Mouse (Mus musculus) right cerebral cortex, adult 18-20 months (tissue): ENCODE measurements around the gene Scn1b.
A peak's percentile ranks its signal among the peaks of the same experiment; 100 is the strongest.

ENCODE experiments used
- DNase-seq: peaks from one replicate; pipeline ENCODE4 v3.0.0; 2022; ENCODE audit warnings: mixed read lengths

The Scn1b gene

DNA sequence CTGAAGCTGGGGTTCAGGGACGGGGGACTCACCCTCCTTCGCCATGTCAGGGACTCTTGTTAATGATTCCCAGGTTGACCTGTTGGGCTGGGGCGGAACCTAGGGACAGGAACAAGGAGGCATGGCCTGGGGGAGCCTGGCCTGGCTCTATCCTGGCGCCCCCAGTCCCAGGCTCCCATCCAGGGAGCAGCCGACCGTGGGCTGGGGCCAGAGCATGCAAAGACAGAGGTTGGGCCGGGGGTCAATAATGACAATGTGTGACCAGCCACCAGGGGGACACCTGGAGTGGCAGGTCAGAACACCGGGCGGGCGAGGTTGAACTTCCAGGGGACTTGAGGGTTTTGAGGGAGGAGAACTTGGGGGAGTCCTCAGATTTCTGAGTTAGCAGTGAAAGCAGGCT, 12.2 kb downstream of the Scn1b start:
- no peak for DNase-seq

DNA sequence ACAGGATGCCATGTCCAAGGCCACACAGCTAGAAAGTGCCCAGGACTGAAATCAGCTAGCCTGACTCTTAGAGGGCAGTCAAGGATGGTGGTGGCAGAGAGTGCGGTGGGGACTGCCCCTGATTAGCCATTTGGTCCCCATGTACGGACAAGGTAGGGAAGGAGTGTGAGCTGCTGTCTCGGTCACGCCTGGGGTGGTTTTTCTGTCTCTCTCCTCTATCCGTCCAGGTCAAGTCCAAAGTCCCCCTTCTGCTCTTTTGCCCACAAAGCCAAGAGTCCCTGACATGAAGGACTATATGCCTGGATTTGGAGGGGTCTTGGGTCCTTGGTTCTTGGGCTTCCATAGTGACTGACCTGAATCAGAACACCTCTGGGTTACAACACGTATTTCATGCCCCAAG, 13.0 kb downstream of the Scn1b start:
- DNase-seq = no peak

DNA sequence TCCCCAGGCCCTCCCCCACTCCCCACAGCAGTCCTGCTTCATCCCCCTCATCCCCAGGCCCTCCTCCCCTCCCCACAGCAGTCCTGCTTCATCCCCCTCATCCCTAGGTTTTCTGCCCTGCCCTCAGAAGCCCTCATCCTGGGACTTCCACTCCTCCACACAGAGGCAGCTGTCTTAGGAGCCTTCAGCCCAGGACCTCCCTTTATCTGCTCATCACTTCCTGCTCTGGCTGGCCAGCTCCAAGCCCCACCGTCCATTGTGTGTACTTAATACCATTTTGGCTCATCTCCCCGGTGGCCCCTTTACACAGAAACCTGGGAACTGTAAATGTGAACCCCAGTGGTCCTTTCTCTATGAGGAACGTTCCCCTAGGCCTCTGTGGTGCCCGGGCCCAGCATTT, 14.8 kb downstream of the Scn1b start:
- no peak for DNase-seq

DNA sequence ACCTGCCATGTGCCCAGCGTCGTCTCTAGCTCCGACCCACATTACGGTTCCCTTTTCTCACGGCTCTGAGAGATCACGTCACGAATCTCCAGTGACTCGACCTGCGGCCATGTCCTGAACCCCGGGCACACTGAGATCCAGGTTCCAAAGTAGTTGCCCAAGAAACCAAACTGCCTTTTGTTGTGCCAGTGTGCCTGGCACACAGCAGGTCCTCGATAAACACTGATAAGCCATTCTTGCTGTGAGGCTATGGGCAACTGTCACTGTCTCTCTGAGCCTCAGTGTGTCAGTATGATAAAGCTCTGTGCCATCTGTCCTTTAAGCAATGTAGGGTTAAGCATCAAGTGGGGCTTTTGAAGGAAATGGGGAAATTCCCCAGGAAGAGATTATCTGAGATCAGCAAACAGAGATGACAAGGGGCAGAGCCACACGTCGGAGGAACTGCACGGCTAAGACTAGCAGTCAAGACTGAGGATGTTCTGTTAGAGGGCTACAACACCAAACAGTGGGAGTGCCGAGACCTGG, 15.9 kb downstream of the Scn1b start:
- no peak for DNase-seq

DNA sequence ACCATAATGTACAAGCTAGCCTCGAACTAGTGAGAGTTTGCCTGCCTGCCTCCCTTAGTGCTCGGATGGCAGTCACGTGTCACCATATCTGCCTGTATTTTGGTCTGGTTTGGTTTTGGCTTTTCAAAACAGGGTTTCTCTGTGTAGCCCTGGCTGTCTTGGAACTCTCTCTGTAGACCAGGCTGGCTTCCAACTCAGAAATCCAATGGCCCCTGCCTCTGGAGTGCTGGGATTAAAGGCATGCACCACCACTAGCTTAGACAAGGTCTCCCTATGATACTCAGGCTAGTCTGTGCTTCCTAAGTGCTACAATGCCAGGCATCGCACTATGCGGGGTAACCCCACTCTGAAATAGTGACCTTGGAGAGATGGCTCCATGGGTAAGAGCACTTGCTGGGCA, 17.0 kb downstream of the Scn1b start:
- DNase-seq = no peak

DNA sequence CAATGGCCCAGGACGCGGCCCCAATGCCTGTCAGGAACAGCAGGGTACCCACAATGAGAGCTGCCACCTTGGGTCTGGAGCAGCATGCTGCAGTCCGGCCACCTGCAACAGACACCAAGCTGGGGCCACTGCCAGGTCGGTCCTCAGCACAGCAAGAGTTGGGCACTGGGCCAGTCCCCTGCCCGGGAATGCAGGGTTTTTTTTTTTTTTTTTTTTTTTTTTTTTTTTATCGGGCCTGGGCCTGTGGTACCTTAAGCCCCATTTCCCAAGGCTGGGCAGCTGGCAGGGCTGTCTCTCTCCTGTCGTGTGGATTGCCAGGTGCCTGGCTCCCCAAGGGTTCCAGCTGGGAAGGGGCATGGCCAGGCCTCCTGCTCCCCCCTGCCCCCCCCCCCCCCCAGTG, 17.7 kb downstream of the Scn1b start:
- no peak for DNase-seq

DNA sequence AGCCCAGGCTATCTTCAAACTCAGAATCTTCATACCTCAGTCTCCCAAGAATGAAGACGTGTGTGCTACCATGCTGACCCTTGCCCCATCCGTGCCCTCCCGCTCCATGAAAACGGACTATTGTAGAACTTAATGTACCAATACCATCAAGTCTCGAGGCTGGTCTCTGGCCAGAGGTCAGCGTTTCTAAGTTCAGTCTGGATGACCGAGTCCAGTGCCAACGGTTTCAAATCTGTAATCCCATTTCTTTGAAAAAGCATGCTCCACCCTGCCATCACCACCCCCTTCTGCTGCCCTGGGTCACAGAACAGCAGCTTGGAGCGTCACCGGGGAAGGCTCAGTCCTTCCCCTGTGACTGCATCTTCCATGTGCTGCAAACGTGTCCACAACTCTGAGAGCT, 19.0 kb downstream of the Scn1b start:
- no peak for DNase-seq

DNA sequence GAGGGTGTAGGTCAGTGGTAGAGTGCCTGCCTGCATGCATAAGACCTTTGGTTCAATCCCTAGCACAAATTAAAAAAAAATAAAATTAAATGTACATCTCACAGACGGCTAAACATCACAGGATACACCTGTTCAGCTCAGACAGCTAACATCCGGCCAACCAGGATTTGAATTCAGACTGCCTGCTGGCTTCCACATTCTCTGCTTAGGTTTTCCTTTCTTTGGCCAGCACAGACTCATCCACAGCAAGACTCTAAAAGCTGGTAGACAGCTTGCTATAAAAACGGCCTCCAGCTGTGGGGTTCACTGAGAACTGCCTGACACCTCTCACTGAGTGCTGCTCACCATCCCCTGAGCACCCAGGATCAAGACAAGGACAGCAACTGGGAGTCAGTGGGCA, 20.6 kb downstream of the Scn1b start:
- no peak for DNase-seq

DNA sequence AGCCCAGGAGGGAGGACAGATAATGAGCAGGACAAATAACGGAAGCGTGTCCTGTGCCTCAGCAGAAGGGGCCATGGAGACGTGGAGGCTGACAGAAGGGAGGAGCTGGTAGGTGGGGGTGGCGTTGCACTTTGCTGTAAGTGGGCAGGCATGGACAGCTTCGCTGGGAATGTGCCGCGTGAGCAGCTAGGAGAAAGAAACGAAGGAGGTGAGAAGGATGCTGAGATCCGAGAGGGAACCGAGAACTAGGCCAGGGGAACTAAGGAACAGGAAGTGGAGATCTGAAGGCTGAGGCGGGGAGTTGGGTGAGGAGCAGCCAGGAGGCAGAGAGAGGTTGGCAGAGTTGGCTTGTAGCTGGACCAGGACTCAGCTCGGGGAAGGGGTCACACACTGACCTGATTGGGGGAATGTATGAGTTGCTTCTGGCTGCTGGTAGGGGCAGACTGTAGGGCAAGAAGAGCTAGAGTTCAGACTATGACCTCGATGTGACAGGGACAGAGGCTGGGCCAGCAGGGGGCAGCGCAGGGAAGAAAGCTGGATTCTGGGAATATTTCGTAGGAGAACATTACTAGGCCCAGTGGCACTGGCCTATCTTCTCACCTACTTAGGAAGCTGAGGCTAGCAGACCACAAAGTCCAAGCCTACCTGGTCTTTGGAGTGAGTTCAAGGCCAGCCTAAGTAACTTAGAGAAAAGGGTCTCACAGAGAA, 21.6 kb downstream of the Scn1b start:
- peak; percentile 86 for DNase-seq

DNA sequence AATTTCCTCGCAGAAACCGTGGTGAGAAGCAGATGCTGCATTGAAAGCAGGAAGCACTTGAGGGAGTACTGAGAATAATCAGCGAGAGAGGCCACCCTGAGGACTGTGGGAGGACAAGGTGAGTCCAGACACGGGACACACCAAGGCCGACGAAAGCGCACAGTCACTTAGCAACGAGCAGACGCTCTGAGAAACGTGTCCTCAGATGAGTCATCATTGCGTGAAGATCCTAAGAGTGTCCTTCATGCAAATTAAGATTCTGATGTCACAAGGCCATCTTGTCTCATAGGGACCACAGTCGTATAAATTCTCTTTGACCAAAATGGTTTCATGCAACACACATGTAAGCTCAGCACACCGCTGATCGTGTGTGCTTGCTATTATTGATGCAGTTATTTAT, 26.0 kb downstream of the Scn1b start:
- DNase-seq = no peak

DNA sequence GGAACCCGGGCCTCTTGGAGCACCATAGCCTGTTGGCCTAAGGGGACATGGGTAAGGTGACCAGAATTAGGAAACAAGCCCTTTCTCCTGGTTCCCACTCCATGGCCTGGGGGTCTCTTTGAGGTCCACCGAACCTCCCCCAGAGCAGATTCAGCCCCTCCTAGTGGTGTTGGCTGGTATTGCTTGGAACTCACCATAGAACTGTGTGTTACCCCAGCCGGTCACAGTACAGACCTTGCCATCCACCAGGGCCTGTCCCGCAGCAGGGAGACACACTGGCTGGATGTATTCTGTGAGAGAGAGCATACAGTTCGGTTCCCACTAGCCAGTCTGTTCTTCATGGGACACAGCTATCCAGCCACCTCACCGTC, 27.2 kb downstream of the Scn1b start:
- no peak for DNase-seq

DNA sequence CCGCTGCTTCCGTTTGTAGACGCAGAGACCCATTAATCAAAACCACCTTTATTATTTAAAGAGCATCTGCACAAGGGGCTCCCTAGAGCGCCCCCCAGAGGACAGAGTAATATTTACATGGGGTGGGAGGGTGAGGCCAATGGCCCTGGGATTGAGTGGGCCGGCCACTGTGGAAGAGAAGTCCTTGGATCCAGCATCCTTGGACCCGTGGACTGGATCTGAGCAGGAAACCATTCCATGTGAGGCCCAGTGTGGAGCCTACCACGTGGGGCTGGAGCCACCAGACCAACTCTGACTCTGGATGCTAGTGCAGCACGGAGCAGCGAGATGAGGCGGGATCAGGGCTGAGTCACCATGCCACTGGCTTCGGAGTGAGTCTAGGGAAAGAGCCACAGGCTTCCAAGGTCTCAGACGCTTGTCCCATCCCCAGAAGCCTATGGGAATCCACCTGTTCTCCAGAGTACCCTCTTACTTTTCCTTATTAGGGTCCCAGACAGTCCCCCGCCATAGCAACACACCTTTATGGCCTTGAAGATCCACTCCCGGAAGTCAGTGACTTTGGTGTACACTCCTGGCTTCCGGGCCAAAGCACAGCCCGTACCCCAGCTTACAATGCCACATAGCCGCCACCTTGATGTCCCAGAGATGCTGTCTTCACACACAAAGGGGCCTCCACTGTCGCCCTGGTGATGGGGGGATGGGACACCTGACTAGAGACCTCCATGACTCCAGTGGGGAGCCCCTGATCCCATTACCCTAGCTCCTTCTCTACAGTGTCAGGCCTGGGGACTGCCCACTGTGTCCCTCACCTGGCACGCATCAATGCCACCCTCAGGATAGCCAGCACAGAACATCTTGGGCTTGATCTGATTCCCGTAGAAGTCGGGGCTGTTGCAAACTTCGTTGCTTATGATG, 27.8 kb downstream of the Scn1b start:
- no peak for DNase-seq

DNA sequence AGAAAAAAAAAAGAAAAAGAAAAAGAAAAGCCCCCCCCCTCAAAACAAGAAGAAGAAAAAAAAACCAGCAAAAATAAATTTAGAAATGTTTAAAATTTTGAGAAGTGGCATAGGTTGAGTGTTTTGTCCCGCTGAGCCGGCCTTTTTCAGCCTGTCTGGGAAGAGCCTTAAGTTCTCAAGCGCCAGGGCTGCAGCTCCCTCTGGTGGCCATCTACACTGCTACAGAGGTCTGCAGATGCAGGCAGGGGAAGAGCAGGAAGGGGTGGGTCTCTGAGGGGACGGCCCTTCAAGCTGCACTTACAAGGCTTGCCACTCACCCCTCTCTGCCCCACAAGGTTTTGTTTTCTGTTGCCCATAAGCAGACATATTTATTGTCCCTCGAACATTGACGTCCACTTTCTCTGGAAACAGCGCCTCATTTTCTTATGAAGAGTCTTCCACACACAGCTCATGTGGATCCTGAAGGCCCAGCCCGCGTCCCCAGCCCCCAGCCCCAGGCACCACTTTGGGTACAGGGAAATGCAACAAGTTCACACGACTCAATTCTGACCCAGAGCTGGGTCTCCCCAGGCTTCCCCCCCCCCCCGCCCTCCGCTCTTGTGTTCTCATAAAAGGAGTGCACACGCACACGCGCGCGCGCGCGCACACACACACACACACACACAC, 29.1 kb downstream of the Scn1b start:
- DNase-seq = peak; percentile 92

DNA sequence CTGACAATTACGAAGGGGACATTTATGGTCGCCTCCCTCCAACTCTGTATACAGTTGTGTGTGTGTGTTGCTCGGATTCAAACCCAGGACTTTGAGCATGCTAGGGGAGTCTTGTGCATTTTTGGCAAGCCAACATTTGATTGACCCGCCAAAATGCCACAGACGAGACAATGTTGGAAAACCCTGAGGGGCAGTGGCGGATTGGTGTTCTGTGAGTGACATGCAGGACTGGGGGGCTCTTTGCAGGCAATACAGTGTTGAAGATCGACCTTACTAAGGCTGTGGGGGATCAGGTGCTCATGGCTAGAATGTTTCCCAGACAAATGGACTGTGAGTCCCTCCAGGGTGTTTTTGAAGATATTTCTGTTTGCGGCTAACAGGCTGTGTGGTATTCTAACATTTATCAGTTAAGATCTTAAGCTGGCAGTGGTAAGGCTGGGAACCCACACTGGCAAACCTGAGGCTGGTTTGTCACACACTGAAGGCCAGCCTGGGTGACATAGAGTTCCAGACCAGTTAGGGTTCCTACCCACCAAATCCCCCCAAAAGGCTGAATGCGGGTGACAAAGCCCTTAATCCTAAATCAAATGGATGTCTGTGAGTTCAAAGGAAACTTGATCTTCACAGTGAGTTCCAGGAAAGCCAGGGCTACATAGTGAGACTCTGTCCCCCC, 29.8 kb downstream of the Scn1b start:
- DNase-seq = no peak

DNA sequence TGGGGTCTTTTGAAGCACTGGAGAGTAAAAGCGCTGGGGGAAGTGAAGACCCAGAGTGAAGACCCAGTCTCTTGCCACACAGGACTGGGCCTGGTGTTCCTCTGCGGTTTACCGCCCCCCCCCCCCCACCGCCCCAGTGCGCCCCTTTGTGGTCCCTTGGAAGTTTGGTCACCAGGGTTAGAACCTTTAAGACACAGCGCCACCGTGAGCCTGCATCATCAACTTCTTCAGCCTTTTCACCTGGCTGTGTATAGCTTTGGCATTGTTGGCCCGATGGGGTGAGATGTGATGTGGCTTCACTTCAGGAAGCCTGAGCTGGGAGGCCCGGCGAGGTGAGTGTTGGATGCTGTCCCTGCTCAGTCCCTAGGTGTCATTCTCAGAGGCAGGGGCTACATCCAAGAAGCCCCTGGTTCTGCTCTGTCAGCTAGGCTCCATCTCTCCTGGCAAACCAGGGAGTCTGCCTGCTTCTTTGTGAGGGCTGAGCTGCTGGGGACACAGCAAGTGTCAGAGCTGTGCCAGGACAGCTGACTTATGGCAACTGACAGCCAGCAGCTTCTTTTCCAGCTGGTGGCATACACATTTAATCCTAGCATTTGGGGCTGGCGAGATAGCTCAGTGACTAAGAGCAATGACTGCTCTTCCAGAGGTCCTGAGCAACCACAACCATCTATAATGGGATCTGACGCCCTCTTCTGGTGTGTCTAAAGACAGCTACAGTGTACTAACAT, 31.9 kb downstream of the Scn1b start:
- no peak for DNase-seq

DNA sequence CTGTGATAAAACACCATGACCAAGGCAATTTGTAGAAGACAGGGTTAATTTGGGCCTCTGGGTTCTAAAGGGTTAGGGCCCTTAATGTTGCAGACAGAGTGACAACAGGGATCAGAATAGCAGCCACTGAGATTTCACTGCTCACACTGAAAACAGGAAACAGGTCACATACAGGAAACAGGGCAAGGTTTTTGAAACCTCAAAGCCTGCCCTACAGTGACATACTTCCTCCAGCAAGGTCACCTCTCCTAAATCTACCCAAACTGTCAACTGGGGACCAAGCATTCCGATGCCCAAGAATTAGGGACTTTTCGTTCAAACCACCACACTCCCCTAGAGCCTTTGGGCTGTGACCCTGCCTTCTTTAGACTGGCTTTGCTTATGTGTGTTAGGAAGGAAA, 37.1 kb downstream of the Scn1b start:
- no peak for DNase-seq

DNA sequence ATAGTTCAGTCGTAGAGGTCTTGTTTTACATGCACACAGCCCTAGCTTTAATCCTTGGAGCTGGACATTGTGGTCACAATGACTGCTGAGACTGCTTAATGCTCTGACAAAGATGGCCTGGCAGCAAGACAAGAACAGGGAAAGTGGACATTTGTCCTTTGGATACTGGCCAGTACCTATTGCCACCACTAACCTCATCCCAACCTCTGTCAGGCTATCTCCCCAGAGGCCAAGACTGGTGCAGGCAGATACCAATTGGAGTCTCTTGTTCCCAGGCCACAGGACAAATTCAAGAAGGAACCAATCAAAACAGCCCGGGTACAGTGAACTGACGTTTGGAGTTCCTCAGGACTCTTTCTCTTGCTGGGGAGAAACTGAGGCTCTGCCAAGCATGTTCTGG, 38.6 kb downstream of the Scn1b start:
- no peak for DNase-seq

DNA sequence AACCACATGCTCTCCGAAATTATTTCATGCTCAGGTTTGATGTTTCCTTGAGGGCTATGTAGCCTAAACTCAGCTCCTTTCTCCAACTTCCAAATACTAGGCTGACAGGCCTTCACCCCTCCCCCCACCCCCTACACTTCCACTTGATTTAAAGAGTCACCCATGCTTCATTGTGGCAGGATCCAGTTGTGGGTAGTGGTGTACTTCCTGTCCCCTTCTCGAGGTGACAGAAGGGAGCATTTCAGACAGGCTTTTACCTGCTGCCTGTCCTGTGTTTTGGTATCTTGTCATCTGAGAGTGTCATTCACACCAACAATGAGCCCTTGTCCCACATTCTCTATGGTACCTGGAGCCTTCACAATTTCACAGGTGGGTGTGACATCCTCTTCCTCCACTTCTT, 39.5 kb downstream of the Scn1b start:
- DNase-seq = no peak

DNA sequence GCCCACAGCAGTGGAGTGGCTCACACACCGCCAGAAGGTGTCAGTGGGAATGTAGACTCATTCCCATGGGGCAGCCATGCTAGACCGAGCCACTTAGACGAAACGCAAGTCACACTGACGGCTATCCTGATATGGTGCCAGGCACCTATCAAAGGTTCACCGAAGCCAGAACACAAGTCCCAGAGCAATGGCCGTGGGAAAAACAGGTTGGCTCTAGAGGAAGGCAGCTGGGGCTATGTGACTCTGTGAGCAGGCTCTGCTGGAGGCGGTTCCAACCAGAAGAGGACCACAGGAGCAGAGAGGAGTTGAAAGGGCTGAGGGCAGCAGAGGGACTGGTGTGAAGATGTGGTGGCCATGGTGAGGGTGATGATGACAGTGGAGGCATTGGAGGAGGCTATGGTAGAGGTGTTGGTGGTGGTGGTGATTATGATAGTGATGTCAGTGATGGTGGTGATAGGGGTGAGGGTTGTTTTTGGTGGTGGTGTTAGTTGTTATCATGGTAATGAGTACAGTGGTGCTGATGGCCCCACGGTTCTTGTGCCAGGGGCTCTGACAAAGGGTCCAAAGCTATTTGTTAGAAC, 40.5 kb downstream of the Scn1b start:
- no peak for DNase-seq

DNA sequence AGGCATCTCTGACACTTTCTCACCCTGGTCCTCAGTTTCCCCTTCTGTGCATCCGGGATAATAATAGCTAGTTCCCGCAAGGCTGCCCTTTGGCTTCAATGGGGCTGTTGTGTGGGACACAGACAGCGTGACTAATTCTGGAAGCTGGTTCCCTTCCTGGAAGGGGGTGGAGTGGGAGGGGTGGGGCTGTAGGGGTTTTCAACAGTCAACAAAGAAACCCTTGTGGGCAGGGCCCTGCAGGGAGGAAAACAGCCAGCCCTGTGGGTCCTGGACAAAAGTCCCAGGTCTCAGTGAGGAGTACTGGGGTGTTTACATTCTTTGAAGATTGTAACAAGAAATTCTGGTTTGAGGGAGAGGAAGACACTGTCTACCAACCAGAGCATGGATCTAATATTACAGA, 41.6 kb downstream of the Scn1b start:
- no peak for DNase-seq

DNA sequence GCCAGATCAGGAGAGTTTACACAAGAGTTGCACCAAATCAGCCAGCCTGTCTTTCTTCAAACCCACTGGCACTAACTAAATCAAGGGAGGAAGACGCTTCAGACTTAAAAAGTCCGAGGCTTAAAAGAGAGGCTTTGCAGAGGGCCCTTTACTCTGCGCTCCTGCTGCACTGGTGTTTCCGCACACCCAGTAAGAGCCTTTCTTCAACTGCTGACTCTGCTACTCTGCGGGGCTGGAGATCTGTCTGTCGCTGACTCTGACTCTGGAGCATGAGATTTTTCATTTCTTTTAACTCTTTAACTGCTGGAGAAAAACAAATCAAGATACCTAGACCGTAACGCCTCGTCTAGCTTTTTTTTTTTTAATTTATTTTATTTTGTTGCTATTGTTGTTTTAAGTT, 42.7 kb downstream of the Scn1b start:
- DNase-seq = no peak
